Mouse (Mus musculus) ES-CJ7 (cell line): Measurements from ENCODE around the gene Actn2.

Experiments
- DNase-seq: peaks from one replicate; pipeline ENCODE4 v3.0.0; 2011; ENCODE audit warnings: low read depth, low spot score

The Actn2 gene

DNA sequence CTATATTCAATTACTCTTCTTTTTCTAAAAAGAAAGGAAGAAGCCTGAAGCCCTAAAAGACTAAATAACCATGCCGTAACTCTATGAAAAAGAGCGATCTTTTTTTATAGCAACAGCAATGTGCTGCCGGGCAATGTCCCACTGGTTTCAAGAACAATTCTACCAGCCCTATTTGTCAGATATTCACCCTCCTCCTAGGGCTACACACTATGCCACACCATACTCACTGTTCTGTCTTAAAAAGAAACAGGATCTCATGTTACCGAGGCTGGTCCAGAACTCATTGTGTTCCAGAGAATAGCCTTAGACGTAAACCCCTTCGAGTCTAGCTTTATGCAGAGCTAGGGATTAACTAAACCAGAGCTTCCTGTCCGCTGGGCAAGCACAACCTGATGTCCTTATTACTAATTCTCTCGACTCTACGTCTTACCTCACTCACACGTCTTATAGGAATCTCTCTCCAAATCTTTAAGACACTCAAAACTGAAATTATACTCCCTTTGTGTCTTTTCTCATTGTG is 83.6 kb downstream of the Actn2 start:
- DNase-seq: no peak

DNA sequence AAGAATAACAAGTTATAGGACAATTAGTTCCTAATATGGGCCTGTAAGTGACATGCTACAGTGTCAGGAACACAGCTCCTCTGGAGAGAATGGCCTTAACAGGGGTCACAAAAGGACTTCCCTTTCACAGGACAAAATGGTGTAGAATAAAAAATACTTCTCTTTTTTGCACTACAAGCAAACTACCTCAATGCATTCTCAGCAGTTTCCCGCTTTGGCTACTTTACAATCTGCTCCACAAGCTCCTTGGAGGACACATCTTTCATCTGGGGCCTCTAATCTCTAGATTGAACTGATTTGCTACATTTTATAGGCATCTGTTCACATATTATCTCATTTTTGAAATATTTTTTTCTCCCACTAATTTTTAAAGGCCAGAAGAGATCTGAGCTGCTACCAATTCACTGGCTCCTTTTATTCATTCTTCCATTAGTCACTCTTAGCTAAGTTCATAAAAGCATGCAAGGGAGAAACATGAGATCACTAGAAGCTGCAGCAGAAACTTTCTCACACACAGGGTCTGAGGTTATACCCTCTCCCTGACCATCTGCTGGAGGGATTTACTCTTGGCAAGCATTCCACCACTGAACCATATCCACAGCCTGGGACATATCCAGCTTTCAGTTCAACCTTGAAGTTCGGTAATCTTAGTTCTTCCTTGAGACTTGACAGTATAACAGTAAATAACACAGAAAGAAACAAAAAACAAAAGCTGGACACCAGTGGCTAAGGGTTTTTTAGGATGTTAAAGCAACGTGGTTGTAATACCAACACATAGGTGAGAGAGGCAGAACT is 84.5 kb downstream of the Actn2 start:
- DNase-seq: no peak

DNA sequence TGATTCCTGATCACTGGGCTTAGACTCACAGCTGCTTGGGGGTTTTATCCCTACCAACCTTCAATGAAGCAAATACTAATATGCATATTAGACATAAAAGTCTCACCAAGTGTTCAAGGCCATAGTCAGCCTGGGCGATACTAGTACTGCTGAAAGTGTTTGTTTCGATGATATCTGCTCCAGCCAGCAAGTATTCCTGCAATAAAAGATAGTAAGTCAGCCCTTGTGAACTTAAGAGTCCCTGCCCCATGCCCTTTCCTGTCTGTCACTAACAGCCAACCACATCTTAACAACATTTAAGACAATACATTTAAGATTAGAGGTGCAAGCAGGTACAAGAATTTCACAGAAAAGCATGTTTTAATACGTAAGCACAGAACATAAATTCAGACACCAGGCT is 90.1 kb downstream of the Actn2 start:
- no peak for DNase-seq

DNA sequence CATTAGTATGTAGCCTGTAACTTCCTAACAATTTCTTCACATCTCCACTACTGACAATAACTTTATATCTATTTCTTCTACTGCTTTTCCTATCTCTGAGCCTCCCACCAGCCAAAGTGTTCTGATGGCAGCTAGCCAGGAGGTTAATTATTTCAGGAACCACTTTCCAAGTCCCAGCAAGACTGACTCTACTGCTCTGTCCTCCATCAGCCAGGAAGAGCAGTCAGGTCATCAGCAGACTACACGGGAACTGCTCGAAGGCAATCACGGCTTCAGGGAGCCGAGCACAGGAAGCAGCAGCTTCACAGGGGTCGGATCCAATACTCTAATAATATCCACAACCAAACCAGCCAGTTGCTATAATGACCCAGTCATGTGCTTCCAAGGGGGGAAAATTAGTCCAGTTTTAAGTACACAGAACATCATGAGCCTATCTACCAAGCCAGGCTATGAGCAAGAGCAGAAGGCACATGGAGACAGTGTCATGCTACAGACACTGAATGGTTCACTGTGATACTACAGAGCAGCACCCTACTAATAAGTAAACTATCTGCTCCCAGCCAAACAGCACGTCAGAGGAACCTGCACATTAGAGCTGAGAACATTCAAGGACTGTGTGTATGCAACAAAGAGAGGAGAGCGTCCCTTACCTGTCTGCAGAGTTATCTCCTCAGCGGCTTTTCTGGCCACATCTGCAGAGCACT is 91.2 kb downstream of the Actn2 start:
- DNase-seq: no peak

DNA sequence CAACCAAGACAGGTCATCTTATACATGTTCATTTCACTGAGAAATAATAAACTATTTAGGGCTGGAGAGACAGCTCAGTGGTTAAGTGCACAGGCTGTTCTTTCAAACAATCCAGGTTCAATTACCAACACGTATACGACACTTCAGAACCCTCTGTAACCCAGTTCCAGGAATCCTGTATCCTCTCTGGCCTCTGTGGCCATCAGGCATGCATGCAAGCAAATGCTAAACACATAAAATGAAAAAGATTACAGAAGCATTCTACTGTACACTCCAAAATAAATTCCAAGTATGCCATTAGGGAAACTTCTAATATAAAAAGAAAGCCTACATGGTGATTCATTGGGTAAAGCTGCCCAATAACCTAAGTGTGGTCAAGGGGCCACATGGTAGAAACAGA is 94.6 kb downstream of the Actn2 start:
- DNase-seq: no peak

DNA sequence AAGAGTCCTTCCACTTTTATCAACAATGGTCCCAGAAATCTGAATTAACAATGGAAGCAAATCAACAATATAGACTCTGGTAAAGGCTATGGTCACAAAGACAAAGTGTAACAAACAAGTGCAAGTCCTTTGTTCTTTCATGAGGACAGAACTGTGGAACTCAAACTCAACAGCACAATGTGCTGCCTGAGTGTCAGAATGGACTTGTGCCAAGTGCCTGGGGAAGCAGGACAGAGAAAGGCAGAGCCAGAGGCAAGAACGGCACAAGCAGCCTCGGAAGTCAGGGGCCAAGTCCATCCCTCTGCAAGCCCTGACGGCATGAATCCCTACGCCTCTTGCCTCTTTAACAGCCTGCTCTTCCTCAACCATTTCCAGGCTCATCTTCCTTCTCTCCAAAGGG is 96.6 kb downstream of the Actn2 start:
- no peak for DNase-seq

DNA sequence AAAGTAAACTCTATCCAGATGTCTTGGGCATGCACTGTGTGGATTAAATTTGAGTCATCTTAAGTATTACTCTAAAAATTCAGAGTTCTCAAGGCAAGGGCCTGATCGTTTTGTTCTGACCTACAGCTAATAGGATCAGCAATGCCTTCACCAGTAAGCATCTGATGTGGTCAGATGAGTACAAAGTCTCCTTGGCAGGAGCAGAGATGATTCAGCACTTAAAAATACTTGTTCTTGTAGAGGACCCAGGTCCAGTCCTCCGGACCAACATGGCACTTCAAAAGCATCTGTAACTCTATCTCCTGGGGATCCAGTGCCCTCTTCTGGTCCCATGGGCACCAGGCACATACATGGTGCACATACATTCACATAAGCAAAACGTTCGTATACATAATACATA is 108.4 kb downstream of the Actn2 start:
- DNase-seq: no peak

DNA sequence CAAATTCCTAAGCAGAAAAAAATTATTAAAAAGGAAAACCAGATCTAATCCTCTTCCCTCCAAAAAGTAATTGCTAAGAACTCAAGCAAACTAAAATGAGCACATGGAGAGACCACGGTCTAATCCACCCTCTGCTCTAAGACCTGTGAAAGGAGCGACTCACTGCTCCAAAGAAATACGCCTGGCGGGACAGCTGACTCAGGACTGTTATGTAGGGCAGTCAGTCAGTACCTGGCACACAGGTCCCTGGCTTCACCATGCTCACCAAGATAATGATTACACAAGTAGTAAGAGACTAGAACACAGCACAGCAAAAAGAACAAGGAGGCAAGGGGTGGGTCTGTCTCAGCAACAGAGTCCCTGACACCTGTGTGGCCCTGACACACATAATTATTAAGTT is 112.3 kb downstream of the Actn2 start:
- no peak for DNase-seq

DNA sequence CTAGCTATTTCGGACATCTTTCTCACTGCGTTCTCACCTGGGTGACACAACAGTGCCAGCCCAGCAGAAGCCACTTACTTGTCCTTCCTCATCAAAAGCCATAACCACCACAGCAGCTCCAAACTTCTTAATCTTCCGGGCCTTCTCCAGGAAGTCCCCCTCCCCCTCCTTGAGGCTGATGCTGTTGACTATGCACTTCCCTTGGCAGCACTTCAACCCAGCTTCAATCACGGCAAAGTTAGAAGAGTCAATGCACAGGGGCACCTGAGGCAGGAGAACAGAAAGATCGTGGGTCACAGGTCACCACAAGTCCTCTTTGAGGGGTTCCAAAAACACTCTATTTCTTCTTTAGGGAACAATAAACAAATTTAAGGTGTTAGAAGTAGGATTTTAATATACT is 113.0 kb downstream of the Actn2 start:
- no peak for DNase-seq
